ENCODE assay signal across 33 mouse cellular contexts in the genomic region with DNA sequence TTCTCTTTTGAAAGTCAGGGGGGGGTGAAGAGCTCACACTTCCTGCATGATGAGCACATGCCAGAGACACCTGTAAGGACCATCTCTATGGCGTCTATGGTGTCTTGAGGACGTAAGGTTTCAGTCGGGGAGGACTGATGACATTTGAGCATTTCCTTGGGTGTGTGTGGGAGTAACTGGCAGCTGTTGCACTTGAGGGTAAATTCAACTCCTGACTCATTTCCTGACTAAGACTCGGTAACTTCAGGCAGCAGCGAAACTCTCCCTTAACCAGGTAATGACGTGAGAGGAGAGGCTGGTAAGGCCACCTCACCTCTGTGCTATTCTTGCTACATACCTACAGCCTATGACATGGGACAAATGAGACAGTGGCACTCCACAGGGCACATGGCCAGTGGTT. TPM values are rescaled to one million over a fixed set of nuclear protein-coding genes. Genes with fewer than 3 reads are reported as not detected.
DNase-seq lines count a peak whose midpoint lies in the region; ATAC-seq and TF ChIP-seq lines count a peak whose summit lies in the region.
"Had no signal": no experiment of that assay in that cellular context is flagged by ENCODE, and none has a peak within 500 bp of the region (broad histone marks: within the 10 kb centered on the region; RNA-seq: fewer than 3 reads in every experiment).

No protein-coding gene starts in this region.

- no peak overlapping the region for H3ac ChIP-seq in myocyte (ENCODE audit: control insufficient read depth, insufficient read length)

- 0 out of 2 replicates have a peak, but pooled peaks cover 7% of the 10 kb centered on the region for H3K9me3 ChIP-seq in megakaryocyte, embryonic 14.5 days
- H3K9me3 ChIP-seq: embryonic facial prominence, embryonic 15.5 days; forebrain, embryonic 15.5 days; hindbrain, embryonic 12.5 days; lung, embryonic 15.5 days; midbrain, embryonic 10.5 days; stomach, embryonic 15.5 days had no signal

- H3K4me1 ChIP-seq in megakaryocyte, embryonic 14.5 days: peaks cover 15% of the 10 kb centered on the region
- H3K4me1 ChIP-seq: embryonic facial prominence, embryonic 15.5 days; forebrain, embryonic 15.5 days; heart, embryonic 13.5 days; hindbrain, embryonic 12.5 days; lung, embryonic 15.5 days; midbrain, embryonic 10.5 days; stomach, embryonic 15.5 days had no signal

- no peak for TF ChIP-seq POLR2A in myocyte (IDR thresholded peaks at IDR 0.05; ENCODE audit: insufficient read length, low read depth)

- ATAC-seq in megakaryocyte, adult 5-6 weeks (ENCODE audit: poor library complexity, severe bottlenecking): no peak
- ATAC-seq in activated CD4-positive, CD25-positive, alpha-beta regulatory T cell, adult 4 months: peak; percentile 96
- ATAC-seq: forebrain, embryonic 15.5 days; midbrain, embryonic 16.5 days had no signal

- peaks cover 94% of the 10 kb centered on the region for H3K36me3 ChIP-seq in megakaryocyte, embryonic 14.5 days (replicated peaks; ENCODE audit: low read length)
- peaks cover 34% of the 10 kb centered on the region for H3K36me3 ChIP-seq in myocyte (ENCODE audit: control insufficient read depth, insufficient read depth)

- H3K4me3 ChIP-seq in megakaryocyte, embryonic 14.5 days (replicated peaks): peak overlapping the region; percentile 52
- H3K4me3 ChIP-seq in myocyte: no peak overlapping the region
- H3K4me3 ChIP-seq: embryonic facial prominence, embryonic 15.5 days; forebrain, embryonic 15.5 days; heart, adult 2 months; heart, embryonic 13.5 days; hindbrain, embryonic 12.5 days; left cerebral cortex, adult 2 months; lung, embryonic 15.5 days; midbrain, embryonic 10.5 days; stomach, embryonic 15.5 days had no signal

- H3K4me2 ChIP-seq in myocyte (ENCODE audit: low read depth): peak overlapping the region; percentile 53
- H3K4me2 ChIP-seq: embryonic facial prominence, embryonic 15.5 days; forebrain, embryonic 15.5 days; heart, embryonic 13.5 days; hindbrain, embryonic 12.5 days; lung, embryonic 15.5 days; stomach, embryonic 15.5 days had no signal

- no peak for DNase-seq in heart, adult 11 months
- no peak for DNase-seq in c-Kit-positive CD71-positive TER-119-positive erythroid progenitor cells, embryonic 14.5 days (ENCODE audit: low spot score)
- DNase-seq in neural tube, embryonic 10.5 days (ENCODE audit: extremely low spot score, low spot score): no peak
- DNase-seq: cerebellum, adult 8-10 months; gastrocnemius, postnatal 14 days; heart, adult 2 months; heart, postnatal 14 days; kidney, adult 8-10 months; kidney, postnatal 10 days; lung, postnatal 4 days; retina, postnatal 1 day; thymus, adult 2 months; thymus, postnatal 4 days had no signal

- no peaks in the 10 kb centered on the region for H3K27me3 ChIP-seq in megakaryocyte, embryonic 14.5 days (replicated peaks)
- no peaks in the 10 kb centered on the region for H3K27me3 ChIP-seq in myocyte (ENCODE audit: control insufficient read depth, insufficient read depth, insufficient read length)
- H3K27me3 ChIP-seq: embryonic facial prominence, embryonic 15.5 days; forebrain, embryonic 15.5 days; heart, embryonic 13.5 days; hindbrain, embryonic 12.5 days; lung, embryonic 15.5 days; stomach, embryonic 15.5 days had no signal

- H3K79me2 ChIP-seq in myocyte (ENCODE audit: control insufficient read depth, insufficient read depth): no peaks in the 10 kb centered on the region

TF ChIP-seq in myocyte, 11 proteins besides CTCF, POLR2A, EP300 and RAD21:
- TF ChIP-seq MYOD1 (IDR thresholded peaks at IDR 0.05; ENCODE audit: control insufficient read depth in 1 of 3, insufficient read length in 2 of 3, low read depth in 2 of 3) (peak in 2 of 3 experiments; percentile 80 to 82), E2F4 (IDR thresholded peaks at IDR 0.05; ENCODE audit: insufficient read depth) (no peak), POLR2AphosphoS2 (IDR thresholded peaks at IDR 0.05; ENCODE audit: insufficient read length, low read depth) (no peak), MYOG (IDR thresholded peaks at IDR 0.05; ENCODE audit: control insufficient read depth in 1 of 3, insufficient read depth in 1 of 3, insufficient read length in 2 of 3, low read depth in 2 of 3) (peak in 2 of 3 experiments; percentile 37 to 46)

RNA-seq across cellular contexts. Expression of a gene that starts 3.3 kb away (rescaled TPM):
- not detected in 2 replicates for polyA plus RNA-seq in megakaryocyte, embryonic 14.5 days (2012; ENCODE audit: insufficient read depth, low replicate concordance)
- not detected in 2 replicates for total RNA-seq in megakaryocyte, adult 5-6 weeks (2015)
- total RNA-seq in megakaryocyte, adult 5-6 weeks (2017): not detected in 2 replicates
- polyA plus RNA-seq in activated CD4-positive, CD25-positive, alpha-beta regulatory T cell, adult 4 months (2017; shearing (Covaris generic)): not detected
- not detected for polyA plus RNA-seq in myocyte (2012; fragmentation: generic; extraction: Trizol)
- total RNA-seq: adrenal gland, adult 8-10 months; common myeloid progenitor, adult 5-6 weeks; gastrocnemius, postnatal 14 days; heart, adult 2 months; heart, postnatal 14 days; layer of hippocampus, postnatal 10 days; left cerebral cortex, adult 2 months; left cerebral cortex, postnatal 36 days had no signal
- polyA plus RNA-seq: embryonic facial prominence, embryonic 15.5 days; forebrain, embryonic 15.5 days; heart, adult 2 months; heart, embryonic 13.5 days; hindbrain, embryonic 12.5 days; limb, embryonic 14.5 days; liver, embryonic 14.5 days; lung, embryonic 15.5 days; midbrain, embryonic 10.5 days; midbrain, embryonic 16.5 days; neural tube, embryonic 11.5 days; stomach, embryonic 15.5 days; thymus, adult 2 months had no signal

RNA-seq across cellular contexts. Expression of a gene that starts 16.2 kb away (rescaled TPM):
- not detected in 2 replicates for polyA plus RNA-seq in megakaryocyte, embryonic 14.5 days (2012; ENCODE audit: insufficient read depth, low replicate concordance)
- not detected in 2 replicates for total RNA-seq in megakaryocyte, adult 5-6 weeks (2015)
- 0.18 TPM in 1 of 2 replicates, not detected in the other for total RNA-seq in megakaryocyte, adult 5-6 weeks (2017)
- not detected for polyA plus RNA-seq in activated CD4-positive, CD25-positive, alpha-beta regulatory T cell, adult 4 months (2017; shearing (Covaris generic))
- polyA plus RNA-seq in myocyte (2012; fragmentation: generic; extraction: Trizol): not detected
- total RNA-seq: common myeloid progenitor, adult 5-6 weeks had no signal
- polyA plus RNA-seq: forebrain, embryonic 15.5 days; midbrain, embryonic 10.5 days; midbrain, embryonic 16.5 days; neural tube, embryonic 11.5 days had no signal

RNA-seq across cellular contexts. Expression of a gene that starts 55.1 kb away (rescaled TPM):
- 0.57 TPM in 1 of 2 replicates, not detected in the other for polyA plus RNA-seq in megakaryocyte, embryonic 14.5 days (2012; ENCODE audit: insufficient read depth, low replicate concordance)
- 9.5 and 16.5 TPM in 2 replicates for total RNA-seq in megakaryocyte, adult 5-6 weeks (2015)
- total RNA-seq in megakaryocyte, adult 5-6 weeks (2017): 7.7 and 9.5 TPM in 2 replicates
- polyA plus RNA-seq in activated CD4-positive, CD25-positive, alpha-beta regulatory T cell, adult 4 months (2017; shearing (Covaris generic)): 10 to 100 TPM; 23.3 to 28.0 TPM
- polyA plus RNA-seq in myocyte (2012; fragmentation: generic; extraction: Trizol): 2.9 TPM

RNA-seq across cellular contexts. Expression of a gene that starts 55.2 kb away (rescaled TPM):
- 2.6 and 11.2 TPM in 2 replicates for polyA plus RNA-seq in megakaryocyte, embryonic 14.5 days (2012; ENCODE audit: insufficient read depth, low replicate concordance)
- total RNA-seq in megakaryocyte, adult 5-6 weeks (2015): 45.6 and 58.8 TPM in 2 replicates
- total RNA-seq in megakaryocyte, adult 5-6 weeks (2017): 88.5 and 101 TPM in 2 replicates
- 1 to 10 TPM; 5.6 to 8.7 TPM for polyA plus RNA-seq in activated CD4-positive, CD25-positive, alpha-beta regulatory T cell, adult 4 months (2017; shearing (Covaris generic))
- polyA plus RNA-seq in myocyte (2012; fragmentation: generic; extraction: Trizol): 18.3 TPM
